Mouse (Mus musculus) 416B (cell line): ENCODE results near the gene Selenoo.

Experiments used
- DNase-seq: peaks from one replicate; pipeline ENCODE4 v3.0.0; 2011; ENCODE audit warnings: low read depth

The Selenoo gene

DNA sequence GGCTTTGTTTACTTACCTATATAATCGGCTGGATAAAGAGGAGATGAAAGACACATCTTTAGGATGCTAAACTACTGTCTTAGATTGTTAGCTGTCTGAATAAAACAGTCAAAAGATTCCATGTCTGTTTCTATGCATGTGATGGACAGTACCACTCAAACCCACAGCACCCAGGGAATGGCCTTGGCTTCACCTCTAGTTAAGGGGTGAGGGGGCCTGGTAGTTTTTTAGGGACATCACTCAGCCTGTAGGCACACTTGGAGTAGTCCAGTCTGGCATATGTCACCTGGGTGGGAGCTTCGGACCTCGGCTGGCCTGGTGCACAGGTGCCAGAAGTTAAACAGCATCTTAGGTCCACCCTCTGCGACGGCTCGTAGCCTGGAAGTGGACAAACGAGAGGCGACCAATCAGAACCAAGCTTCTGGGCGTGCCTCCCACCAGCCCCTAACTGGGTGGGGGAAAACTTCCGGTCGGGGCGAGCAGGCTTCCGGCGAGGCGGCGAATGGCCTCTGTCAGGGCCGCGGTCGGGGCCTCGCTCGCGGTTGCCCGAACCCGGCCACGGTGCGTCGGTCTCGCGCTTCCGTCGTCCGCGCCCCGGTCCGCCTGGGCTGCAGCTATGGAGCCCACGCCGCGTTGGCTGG is at the start of gene Selenoo:
Gene Selenoo, plus strand, starts transcription at position 478 of the 641 bp plus-strand sequence.
- DNase-seq = peak; percentile 91

DNA sequence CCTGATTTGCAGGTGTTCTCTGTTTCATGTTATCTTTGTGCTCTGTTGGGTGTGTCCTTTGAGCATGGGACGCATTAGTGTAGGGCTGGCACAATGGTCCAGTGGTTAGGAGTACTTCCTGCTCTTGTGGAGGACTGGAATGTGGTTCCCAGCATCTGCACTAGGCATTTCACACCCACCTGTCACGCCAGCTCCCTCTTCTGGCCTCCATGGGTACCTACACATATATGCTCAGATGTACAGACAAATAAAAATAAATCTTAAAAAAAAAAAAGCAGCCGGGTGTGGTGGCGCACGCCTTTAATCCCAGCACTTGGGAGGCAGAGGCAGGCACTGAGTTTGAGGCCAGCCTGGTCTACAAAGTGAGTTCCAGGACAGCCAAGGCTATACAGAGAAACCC is 44.5 kb upstream of the Selenoo start:
- DNase-seq = no peak

DNA sequence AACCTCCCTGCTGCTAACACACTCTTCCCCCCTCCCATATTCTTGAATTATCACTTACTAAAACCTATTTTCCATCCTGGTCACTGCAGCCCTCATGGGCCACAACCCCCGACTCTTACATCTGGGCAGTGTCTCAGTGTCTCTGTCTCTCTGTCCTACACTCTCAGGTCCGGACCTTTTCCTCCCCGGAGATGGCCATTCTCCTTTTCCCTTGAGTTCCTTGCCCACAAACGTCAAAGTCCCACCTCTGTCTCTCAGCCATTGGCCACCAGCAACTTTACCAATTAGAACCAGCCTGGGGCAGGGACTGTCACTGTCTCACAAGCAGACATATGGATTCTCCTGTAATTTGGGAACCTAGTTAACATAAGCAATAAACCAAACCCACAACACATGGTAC is 42.5 kb upstream of the Selenoo start:
- DNase-seq = no peak

DNA sequence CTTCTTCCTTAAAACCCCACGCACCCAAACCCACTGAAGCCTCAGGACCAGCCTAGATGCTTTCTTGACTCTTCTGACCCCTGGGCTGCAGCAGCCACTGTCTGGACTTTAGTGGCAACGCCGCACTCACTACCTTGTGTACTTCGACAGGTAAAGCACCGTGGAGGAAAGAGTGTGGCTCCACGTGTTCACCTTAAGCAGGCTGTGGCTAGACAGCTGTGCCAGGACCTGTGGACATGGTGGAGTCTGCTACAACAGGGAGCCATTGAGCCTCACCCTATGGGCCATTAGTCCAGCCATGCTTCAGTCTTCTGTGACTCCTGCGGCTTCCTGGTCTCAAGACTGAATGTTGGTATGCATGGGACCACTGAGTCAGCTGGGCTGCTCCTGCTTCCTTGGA is 34.2 kb upstream of the Selenoo start:
- no peak for DNase-seq

DNA sequence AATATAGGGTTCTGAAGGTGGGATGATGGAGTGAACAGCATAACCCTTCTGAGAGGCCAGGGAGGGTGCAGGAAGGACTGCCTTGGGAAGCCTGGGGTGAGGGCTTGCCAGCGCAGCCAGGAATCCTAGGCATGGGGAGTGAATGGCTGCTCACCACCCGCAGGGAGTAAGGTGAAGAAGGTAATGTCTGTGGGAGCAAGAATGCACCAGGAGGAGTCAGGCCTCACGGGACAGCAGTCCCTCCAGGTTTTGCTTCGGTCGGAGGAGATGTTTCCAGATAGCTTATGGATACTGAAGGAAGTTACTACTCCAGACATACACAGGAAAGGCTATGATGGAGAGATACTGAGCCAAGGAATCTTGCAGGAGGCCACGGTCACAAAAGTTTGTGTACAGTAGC is 30.1 kb upstream of the Selenoo start:
- no peak for DNase-seq

DNA sequence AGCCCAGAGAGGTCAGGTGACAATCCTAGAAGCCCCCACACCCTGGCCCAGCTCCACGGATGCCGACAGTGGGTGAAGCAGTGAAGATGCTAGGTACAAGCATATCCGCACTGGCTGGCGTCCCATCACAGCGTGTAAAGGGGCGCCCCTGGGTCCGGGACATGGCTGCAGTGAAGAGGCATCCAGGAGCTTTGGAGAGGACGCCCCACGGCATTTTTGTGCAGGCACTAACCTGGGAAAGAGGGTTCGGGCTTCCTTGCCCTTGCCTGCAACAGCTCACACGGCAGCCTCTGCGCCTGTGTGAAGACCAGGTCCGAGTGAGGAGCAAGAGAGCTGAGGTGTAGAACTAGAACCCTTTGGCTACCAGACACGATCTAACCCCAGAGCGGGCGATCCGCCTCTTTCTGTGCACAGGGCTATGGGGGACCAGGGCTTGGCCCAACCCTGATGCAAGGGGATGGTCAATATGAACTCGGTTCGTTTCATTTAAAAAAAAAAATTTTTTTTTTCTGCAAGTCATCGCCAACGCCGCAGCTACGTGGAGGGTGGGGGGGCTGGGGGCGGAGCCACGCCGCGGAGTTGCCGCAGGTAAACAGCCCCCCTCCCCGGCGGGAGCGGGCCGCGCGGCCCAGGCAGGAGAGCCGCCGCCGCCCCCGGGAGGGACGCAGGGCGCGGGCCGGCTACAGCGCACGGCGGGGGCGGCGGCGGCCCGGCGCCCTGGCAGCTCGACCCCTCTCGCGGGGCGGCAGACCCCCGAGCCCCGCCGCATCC is 29.5 kb upstream of the Selenoo start, which contains the start of gene Panx2:
Gene Panx2, plus strand, starts transcription at position 574 of the 771 bp plus-strand sequence.
- no peak for DNase-seq

DNA sequence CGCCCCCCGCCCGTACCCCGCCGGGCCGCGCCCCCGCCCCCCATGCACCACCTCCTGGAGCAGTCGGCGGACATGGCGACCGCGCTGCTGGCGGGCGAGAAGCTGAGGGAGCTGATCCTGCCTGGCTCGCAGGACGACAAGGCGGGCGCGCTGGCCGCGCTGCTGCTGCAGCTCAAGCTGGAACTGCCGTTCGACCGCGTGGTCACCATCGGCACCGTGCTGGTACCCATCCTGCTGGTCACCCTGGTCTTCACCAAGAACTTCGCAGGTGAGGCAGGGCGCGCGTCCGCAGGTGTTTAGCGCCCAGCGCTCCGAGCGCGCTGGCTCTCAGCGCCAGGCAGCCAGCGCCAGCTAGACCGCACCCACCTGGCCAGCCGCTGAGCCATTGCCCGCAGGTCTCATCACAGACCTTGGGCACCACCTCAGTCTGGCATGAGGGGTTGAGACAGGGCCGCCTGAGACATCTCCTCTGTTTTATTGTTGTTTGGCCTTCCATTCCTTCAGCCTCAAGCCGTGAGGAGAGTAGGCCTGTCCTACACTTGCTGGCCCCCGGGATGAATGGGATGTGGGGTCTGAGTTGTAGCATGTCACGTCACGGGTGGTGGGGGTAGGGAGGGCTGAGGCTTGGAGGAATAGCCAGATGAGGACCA is 28.7 kb upstream of the Selenoo start:
- DNase-seq = no peak

DNA sequence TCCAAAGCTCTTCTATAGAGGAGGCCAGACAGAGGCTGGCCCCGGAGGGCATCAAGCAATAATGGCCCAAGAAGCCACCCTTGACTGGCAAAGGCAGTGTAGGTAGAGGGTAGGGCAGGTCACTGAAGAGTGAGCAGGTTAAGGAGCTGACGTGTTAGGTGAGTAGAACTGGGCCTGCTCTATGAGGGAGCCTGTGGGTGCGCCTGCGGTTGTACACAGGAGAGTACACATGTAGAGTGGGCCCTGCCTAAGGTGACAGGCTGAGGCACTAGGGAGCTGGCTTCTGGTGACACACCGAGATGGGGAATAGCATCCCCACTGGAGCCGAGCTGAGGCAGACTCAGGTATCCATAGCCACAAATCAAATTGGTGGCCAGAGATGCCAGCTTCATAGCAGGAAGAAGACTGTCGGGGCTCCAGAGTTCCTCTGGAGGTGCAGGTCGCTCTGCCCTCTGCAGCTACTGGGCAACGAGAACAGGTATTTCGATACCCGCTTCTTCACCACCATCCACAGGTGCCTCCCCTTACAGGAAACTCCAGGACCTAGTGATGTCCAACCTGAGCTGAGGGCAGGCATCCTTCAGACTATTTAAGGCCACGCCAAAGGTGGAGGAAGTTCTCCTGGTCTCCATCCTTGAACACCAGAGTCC is 27.9 kb upstream of the Selenoo start:
- DNase-seq = no peak

DNA sequence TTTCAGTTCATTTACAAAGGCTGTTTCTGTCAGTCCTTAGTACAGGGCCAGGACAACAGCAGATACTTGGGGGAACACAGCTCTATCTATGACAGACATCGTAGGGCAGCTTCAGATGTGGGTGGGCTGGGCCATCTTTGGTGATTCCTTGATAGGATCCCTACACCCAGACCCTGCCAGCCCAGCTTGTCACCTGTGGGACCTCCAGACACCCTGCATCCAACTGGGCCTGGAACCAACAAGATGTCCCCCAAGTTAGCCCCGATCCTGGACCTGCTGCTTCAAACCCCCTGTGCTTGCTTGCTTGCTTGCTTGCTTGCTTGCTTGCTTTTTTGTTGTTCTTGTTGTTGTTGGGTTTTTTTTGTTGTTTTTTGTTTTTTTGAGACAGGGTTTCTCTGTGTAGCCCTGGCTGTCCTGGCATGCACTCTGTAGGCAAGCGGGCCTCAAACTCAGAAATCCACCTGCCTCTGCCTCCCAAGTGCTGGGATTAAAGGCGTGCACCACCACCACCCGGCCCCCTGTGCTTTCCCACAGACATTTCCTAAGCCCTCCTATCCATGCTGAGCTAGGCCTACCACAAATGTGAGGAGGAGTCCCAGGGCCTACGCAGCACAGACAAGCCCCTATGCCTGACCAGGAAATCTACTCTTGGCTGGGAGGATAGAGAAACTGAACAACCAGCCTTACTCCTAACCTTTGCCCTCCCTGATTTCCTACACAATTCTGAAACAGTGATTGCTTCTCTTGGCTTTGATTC is 26.9 kb upstream of the Selenoo start:
- DNase-seq = no peak

DNA sequence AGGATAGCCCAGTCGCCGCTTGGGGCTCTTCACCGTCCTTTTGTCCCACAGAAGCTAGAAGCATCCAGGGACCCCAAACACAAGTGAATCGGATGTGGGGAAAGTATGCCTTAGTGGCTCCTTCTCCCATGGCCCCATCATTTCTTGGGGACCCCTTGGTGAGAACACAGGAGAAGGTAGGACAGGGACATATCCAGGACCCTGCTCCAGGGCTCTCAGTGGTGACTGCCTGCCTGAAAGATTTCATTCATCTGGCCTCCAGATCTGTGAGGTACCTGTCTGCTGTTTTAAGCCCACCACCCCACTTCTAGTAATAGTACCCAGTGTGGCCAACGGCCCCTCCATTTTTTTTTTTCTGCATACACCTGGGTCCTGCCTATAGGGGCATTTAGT is 26.4 kb upstream of the Selenoo start:
- no peak for DNase-seq

DNA sequence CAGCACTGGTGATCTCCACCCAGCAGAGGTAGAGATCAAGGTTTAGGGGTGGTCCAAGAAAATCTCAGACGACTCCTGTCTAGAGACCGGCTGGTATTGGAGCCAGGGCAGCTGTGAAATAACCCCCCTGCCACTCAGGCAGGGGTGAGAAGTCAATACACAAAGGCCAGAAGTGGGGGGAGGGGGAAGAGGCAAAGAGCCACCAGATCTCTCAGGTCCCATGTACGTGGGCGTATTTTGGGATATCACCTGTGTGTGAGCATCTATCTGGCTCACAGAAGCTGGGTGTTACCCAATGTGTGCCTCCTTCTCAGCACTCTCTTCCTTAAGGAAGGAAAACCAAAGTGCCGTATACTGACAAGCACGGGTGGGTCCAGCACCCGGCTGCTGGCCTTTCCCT is 25.9 kb upstream of the Selenoo start:
- no peak for DNase-seq

DNA sequence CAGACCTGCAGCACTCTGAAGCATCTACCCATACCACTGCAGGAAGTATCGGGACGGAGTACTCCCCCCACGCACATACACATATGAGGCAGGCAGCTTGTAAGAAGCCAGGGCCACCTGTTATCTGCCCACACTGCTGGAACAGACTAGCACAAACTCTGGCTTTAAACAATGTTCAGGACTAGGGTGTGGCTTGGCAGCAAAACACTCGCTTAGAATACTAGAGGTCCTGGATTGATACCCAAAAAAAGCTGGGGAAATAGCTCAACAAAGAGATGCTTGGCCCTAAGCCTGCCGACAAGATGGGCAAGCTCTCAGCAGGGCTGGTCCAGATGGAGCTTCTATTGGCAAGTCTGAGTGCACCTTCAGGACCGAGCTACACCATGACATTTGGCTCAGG is 25.3 kb upstream of the Selenoo start:
- no peak for DNase-seq

DNA sequence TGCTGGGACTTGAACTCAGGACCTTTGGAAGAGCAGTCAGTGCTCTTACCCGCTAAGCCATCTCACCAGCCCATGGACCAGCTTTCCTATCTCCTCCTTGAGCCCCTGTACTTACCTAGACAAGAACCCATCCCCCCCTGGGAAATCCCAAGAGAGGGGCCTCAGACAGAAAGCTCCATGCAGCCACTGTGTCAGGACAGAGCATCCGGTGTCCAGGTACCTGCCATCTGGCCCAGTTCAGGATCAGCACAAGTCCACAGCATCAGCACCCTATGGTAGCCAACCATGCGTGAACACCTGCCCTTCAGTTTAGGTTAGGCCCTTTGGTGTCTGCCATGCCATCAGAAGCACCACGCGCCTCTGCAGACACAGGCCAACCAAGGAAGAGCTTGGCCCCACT is 24.0 kb upstream of the Selenoo start:
- no peak for DNase-seq

DNA sequence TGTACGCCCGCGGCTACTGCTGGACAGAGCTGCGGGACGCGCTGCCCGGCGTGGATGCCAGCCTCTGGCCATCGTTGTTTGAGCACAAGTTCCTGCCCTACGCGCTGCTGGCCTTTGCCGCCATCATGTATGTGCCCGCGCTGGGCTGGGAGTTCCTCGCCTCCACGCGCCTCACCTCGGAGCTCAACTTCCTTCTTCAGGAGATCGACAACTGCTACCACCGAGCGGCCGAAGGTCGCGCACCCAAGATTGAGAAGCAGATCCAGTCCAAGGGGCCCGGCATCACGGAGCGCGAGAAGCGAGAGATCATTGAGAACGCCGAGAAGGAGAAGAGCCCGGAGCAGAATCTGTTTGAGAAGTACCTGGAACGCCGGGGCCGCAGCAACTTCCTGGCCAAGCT is 21.3 kb upstream of the Selenoo start:
- DNase-seq = no peak

DNA sequence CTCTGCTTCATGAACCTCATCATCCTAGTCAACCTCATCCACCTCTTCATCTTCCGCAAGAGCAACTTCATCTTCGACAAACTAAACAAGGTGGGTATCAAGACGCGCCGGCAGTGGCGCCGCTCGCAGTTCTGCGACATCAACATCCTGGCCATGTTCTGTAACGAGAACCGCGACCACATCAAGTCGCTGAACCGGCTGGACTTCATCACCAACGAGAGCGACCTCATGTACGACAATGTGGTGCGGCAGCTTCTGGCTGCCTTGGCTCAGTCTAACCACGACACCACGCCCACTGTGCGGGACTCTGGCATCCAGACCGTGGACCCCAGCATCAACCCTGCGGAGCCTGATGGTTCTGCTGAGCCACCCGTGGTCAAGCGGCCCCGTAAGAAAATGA is 20.7 kb upstream of the Selenoo start:
- no peak for DNase-seq

DNA sequence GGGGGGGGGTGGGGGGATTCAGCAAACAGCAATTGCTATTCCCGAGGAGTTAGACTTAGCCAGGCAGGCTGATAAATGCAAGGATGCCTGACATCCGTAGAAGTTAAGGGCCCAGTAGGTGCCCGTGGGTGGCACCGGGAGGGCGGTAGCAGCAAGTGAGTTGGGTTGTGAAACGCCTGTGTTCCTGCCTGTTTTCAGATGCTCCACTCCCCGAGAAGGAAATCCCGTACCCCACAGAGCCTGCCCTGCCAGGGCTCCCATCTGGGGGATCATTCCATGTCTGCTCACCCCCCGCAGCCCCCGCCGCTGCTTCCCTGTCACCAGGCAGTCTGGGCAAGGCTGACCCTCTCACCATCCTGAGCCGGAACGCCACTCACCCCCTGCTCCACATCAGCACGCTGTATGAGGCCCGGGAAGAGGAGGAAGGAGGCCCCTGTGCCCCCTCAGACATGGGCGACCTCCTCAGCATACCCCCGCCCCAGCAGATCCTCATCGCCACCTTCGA is 19.5 kb upstream of the Selenoo start:
- no peak for DNase-seq

DNA sequence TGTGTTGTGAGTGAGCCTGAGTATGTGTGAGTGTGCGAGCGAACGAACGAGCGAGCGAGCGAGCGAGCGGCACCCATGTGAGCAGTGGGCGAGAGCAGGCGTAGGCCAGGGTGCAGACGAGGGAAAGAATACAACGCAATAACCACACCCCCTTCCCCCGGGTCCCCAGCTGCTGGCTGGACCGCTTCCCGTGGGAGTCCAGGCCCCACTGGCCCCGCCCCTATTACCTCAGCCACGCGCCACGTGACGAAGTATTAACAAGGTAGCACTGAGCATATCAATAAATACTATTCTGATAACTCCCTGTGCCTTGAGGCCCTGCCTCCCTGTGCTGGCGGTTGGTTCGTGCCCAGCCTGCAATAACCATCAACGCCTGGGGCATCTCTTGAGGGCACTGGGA is 18.3 kb upstream of the Selenoo start:
- no peak for DNase-seq

DNA sequence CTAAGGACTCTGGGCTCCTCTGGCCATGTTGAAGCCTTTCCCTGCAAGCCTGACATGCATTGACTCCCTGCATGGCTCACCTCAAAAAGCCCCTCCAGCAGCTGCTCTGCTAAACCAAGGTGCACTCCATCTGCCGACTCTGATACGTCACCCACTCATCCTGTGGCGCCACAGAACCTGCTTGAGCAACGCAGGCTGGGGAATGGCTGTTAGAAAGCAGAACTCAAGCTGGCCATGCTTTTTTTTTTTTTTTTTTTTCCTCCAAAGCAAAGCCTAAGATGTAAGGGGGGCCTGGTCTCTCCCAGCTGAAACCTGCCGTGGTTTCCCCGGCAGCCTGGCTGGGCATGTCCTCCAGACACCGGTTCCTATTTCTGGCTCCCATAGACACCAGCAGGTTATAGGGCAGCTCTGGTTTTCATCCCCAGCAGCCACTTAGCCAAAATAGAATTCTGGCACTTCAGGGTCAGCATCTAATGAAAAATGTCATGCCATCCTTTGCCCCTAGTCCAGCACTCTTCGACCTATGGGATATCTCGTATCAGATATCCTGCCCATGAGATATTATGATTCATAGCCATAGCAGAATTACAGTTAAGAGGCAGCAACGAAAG is 14.8 kb upstream of the Selenoo start:
- peak; percentile 58 for DNase-seq

DNA sequence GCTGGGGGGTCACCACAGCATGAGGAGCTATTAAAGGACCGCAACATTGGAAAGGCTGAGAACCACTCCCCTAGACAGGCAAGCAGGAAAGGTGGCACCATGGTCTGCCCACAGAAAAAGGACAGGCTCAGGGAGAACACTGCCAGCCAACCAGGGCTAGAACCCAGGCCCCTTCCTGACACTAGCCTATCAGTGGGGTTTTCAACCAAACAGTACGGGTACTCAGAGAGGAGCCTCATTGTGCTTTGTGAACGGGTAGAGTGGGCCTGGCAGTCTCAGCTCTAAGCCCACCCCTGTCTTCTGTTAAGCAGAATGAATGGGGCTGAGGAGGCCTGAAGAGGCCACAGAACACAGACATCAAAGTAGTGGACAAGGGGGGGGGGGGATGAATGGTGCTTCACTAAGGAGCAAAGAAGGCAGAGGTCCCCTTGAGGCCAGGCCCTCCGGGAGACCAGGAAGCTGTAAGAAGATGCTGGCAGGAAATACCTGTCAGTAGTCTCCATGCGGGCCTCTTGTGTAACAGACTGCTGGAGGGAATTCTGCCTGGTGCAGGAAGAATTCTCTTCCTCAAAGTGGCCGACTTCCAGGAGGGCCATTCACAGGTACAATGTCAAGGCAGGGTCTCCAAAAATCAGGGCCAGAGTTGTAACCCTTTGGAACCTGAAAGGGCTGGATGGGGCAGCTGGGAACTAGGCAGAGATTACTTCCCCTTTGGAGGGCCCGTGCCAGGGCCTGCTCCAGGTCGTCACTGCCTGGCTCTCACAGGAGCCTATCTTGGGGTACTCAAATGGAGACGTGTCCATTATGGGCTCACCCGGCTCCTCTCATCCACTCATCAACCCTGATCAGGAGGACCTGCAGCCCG is 14.0 kb upstream of the Selenoo start, which contains the start of gene Trabd:
Gene Trabd, plus strand, starts transcription at position 512 of the 865 bp plus-strand sequence.
- peak; percentile 8 for DNase-seq

DNA sequence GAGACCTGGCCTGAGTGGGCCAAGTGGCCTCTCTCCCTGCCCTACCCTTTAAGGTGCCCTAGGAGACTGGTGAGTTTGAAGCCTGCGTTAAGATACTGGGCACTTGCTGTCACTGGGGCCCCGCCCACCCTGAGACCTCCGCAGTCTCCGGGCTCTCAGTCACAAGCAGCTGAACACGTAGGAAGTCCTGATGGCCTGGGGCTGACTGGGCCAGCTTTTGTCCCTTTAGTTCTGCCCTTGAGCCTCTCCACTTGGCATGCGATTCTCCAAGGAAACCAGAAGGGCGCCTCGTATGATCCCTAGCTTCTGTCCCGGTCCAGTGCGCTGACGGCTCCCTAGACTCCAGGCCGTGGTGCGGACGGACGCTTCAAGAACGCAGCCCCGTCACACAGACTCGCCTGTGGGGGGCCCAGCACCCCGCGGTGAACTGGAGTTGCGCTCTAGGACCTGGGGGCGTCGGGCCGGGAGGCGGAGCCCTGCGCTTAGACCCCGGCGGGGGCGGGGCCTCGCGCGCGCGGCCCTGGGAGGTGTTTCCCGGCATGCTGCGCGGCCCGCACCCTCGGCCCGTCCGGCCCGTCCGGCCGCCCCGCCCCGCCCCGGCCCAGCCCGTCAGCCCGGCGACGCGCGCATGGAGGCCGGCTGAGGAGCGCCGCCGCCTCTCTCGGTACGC is 13.3 kb upstream of the Selenoo start:
- DNase-seq = peak; percentile 86
